ENCODE assay signal across 10 mouse cellular contexts in the genomic region with DNA sequence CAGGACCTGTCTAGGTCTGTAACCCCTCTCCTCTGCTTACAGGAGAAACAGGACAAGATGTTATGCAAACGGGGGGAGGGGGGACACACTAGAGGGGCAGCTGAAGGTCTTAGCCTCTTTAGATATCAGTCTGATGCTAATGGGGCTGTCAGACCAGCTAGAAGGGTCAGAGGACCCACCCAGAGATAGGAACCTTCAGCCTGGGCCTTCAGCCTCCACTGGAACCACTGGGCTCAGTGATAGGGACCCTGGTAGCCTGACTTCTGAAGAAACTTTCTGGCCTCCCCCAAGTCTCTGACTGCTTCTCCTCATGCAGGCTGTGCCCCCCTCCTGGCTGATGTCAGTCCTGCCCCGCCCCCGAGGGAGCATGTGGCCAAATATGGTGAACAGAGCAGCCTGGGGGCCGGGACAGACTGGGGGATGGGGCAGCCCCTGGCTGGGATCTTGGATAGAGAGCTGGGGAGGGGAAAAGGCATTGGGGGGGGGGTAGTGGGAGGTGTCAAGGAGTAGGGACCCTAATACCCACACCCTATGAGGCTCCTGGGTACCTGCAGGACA. TPM values are rescaled to one million over a fixed set of nuclear protein-coding genes. Genes with fewer than 3 reads are reported as not detected.
A peak's percentile ranks its signal among the peaks of the same experiment; 100 is the strongest.
DNase-seq lines count a peak whose midpoint lies in the region; ATAC-seq and TF ChIP-seq lines count a peak whose summit lies in the region.
"Had no signal": no experiment of that assay in that cellular context is flagged by ENCODE, and none has a peak within 500 bp of the region (broad histone marks: within the 10 kb centered on the region; RNA-seq: fewer than 3 reads in every experiment).

No protein-coding gene starts in this region.

- H3K27ac ChIP-seq in embryonic facial prominence, embryonic 15.5 days (replicated peaks) = 0 out of 2 replicates have a peak overlapping the region, but pooled peaks have one; percentile 96
- H3K27ac ChIP-seq in stomach, embryonic 14.5 days (ENCODE audit: low read length) = peak overlapping the region; percentile 99

- H3K4me3 ChIP-seq in lung, adult 2 months (replicated peaks; ENCODE audit: extremely low read depth, low read depth, low read length) = no peak overlapping the region
- peak overlapping the region; percentile 28; the same call in 1 of the 2 replicates for H3K4me3 ChIP-seq in embryonic facial prominence, embryonic 15.5 days (replicated peaks)
- no peak overlapping the region for H3K4me3 ChIP-seq in stomach, embryonic 14.5 days (ENCODE audit: low read depth, low read length)

- ATAC-seq in embryonic facial prominence, embryonic 15.5 days (ENCODE audit: insufficient number of reproducible peaks, low FRiP score, low TSS enrichment, low read depth) = no peak
- ATAC-seq in stomach, embryonic 14.5 days (ENCODE audit: insufficient number of reproducible peaks, insufficient read depth, low FRiP score, low read depth) = 0 out of 2 replicates have a peak, but pooled peaks have one; percentile 16
- ATAC-seq: forebrain, embryonic 14.5 days; Patski had no signal

- H3K27me3 ChIP-seq in embryonic facial prominence, embryonic 15.5 days = no peaks in the 10 kb centered on the region
- H3K27me3 ChIP-seq in stomach, embryonic 14.5 days (ENCODE audit: control insufficient read depth, insufficient read depth, low read length) = no peaks in the 10 kb centered on the region
- H3K27me3 ChIP-seq: Patski had no signal

- peaks cover 22% of the 10 kb centered on the region for H3K4me1 ChIP-seq in lung, adult 2 months (ENCODE audit: control insufficient read depth, insufficient read depth, low read length)
- peaks cover 89% of the 10 kb centered on the region for H3K4me1 ChIP-seq in embryonic facial prominence, embryonic 15.5 days
- peaks cover 90% of the 10 kb centered on the region for H3K4me1 ChIP-seq in stomach, embryonic 14.5 days (ENCODE audit: control insufficient read depth, insufficient read depth, low read length)

- 22% methylated on average over 4 of the region's 4 CpGs for WGBS in lung, adult 2 months
- WGBS in embryonic facial prominence, embryonic 15.5 days = 15% methylated on average over 4 of the region's 4 CpGs
- 18% methylated on average over 4 of the region's 4 CpGs for WGBS in stomach, embryonic 14.5 days

- H3K9me3 ChIP-seq in embryonic facial prominence, embryonic 15.5 days (replicated peaks) = no peaks in the 10 kb centered on the region
- no peaks in the 10 kb centered on the region for H3K9me3 ChIP-seq in stomach, embryonic 14.5 days (ENCODE audit: control insufficient read depth, low read depth, low read length)

- TF ChIP-seq CTCF in lung, adult 2 months (IDR thresholded peaks at IDR 0.05; ENCODE audit: insufficient read depth, low read length) = no peak

- H3K36me3 ChIP-seq in embryonic facial prominence, embryonic 15.5 days = peaks cover 13% of the 10 kb centered on the region
- H3K36me3 ChIP-seq in stomach, embryonic 14.5 days (ENCODE audit: control insufficient read depth, insufficient read depth, low read length) = peaks cover 18% of the 10 kb centered on the region

- peak overlapping the region; percentile 52 for H3K4me2 ChIP-seq in embryonic facial prominence, embryonic 15.5 days (replicated peaks)
- peak overlapping the region; percentile 20; the same call in 1 of the 2 replicates for H3K4me2 ChIP-seq in stomach, embryonic 14.5 days (replicated peaks; ENCODE audit: low read depth, low read length)

- DNase-seq in lung, adult 18-20 months = peak; percentile 35 to 57
- no peak for DNase-seq in lung, adult 2 months
- peak; percentile 82 for DNase-seq in kidney, postnatal 10 days
- DNase-seq in spleen, postnatal 14 days (ENCODE audit: low spot score in 2 of 2) = no peak
- no peak for DNase-seq in cerebellum, adult 8-10 months
- DNase-seq: thymus, adult 2 months had no signal

- TF ChIP-seq POLR2A in lung, adult 2 months (IDR thresholded peaks at IDR 0.05; ENCODE audit: borderline replicate concordance, extremely low read depth, low read depth, low read length) = no peak

- no peak overlapping the region for H3K9ac ChIP-seq in embryonic facial prominence, embryonic 15.5 days
- 0 out of 2 replicates have a peak overlapping the region, but pooled peaks have one; percentile 8 for H3K9ac ChIP-seq in stomach, embryonic 14.5 days (replicated peaks; ENCODE audit: low read depth, low read length)

RNA-seq across cellular contexts. Expression of a gene that starts 6.5 kb away (rescaled TPM):
- 28.1 and 30.7 TPM in 2 replicates for polyA plus RNA-seq in lung, adult 2 months (2012; rRNA removed)
- 17.9 and 18.8 TPM in 2 replicates for polyA plus RNA-seq in embryonic facial prominence, embryonic 15.5 days (2015; fragmentation: Nextera tagmentation; extraction: Ambion mirVana)
- polyA plus RNA-seq in stomach, embryonic 14.5 days (2014; fragmentation: Nextera tagmentation; extraction: Ambion mirVana) = 15.7 and 16.0 TPM in 2 replicates

RNA-seq across cellular contexts. Expression of a gene that starts 15.9 kb away (rescaled TPM):
- 1,664 and 1,938 TPM in 2 replicates for polyA plus RNA-seq in lung, adult 2 months (2012; rRNA removed)
- 620 and 681 TPM in 2 replicates for polyA plus RNA-seq in embryonic facial prominence, embryonic 15.5 days (2015; fragmentation: Nextera tagmentation; extraction: Ambion mirVana)
- polyA plus RNA-seq in stomach, embryonic 14.5 days (2014; fragmentation: Nextera tagmentation; extraction: Ambion mirVana) = 797 and 911 TPM in 2 replicates

RNA-seq across cellular contexts. Expression of a gene that starts 20.9 kb away (rescaled TPM):
- 7.0 and 7.2 TPM in 2 replicates for polyA plus RNA-seq in lung, adult 2 months (2012; rRNA removed)
- polyA plus RNA-seq in embryonic facial prominence, embryonic 15.5 days (2015; fragmentation: Nextera tagmentation; extraction: Ambion mirVana) = 5.1 and 5.8 TPM in 2 replicates
- 5.2 and 6.6 TPM in 2 replicates for polyA plus RNA-seq in stomach, embryonic 14.5 days (2014; fragmentation: Nextera tagmentation; extraction: Ambion mirVana)
- polyA plus RNA-seq: Patski had no signal

RNA-seq across cellular contexts. Expression of a gene that starts 30.8 kb away (rescaled TPM):
- polyA plus RNA-seq in lung, adult 2 months (2012; rRNA removed) = 18.2 and 21.7 TPM in 2 replicates
- 37.6 and 38.5 TPM in 2 replicates for polyA plus RNA-seq in embryonic facial prominence, embryonic 15.5 days (2015; fragmentation: Nextera tagmentation; extraction: Ambion mirVana)
- 26.5 and 29.9 TPM in 2 replicates for polyA plus RNA-seq in stomach, embryonic 14.5 days (2014; fragmentation: Nextera tagmentation; extraction: Ambion mirVana)

Comparison
In these comparisons a context has a peak if more than half of its experiments do, and no peak if none do; other contexts are left out.
1. DNase-seq: peak in lung, adult 18-20 months (2 of 2) and kidney, postnatal 10 days (single experiment); none in lung, adult 2 months (single experiment), spleen, postnatal 14 days (0 of 2) and cerebellum, adult 8-10 months (single experiment).